Mouse (Mus musculus): ENCODE results near the gene H2al1b.
"Not testable (repeated sequence)": the region's sequence is repeated elsewhere in the genome, so short reads cannot be mapped to it uniquely, and the experiment has no call there.

The H2al1b gene

GRCm38 (mm10) chrX:11302132-11302531, at the start of gene H2al1b:
Gene H2al1b, plus strand, starts transcription at chrX:11302432.
- in situ Hi-C loops (cut with MboI, MseI) = loop anchor here (25.0 kb wide), 1 partner anchor 1160 kb away; no protein-coding TSS in a partner anchor

DNA sequence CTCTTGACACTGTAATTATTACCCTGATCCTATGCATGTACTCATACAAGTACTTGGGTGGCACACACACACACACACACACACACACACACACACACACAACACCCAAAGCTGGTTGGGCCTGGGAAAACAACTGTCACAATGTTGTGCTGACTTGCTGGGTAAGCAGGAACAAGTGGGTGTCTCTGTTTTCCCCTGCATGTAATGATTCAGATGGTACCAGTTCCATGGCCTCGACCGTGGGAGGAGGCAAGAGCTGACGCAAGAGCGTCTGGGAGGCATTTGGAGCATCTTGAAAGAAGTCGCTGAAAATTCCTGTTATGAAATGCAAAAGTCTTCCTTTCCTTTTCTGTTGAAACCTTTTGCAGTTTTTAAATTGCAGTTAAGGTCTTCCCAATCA, 48.2 kb upstream of the H2al1b start:
- in situ Hi-C loops (cut with MboI, MseI) = loop anchor here (10.0 kb wide), 1 partner anchor 1331 kb away; the partner anchor contains the start of gene Atp6ap2

DNA sequence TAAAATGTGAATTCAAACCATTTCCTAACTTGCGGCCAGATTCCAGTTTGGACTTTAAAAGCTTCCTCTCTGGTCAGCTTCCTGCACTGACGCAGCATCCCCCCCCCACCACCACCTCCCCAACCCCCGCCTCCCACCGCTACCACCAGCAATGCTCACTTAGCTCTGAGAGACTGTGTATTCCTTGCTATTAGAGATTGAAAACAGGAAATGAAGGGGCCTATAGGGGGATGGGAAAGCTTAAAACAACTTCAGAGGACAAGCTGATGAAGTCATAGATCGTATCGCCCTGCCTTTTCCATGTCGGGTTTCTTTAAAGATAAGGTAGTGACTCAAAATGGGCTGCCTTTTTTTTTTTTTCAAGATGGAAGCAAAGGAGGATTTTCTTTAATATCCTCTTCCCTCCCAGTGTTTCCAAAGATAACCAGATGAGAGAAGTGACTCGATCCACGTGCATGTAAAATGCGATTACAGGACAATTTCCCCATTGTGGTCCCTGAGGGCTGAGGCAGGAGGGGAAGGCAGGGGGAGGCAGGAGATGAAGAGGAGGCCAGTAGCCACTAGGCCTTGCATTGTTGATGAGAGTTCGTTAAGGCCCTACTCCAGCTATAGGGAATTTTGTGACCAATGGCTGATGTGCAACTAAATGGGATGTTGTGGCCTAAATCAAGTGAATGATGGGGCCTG, 47.6 kb upstream of the H2al1b start:
- in situ Hi-C loops (cut with MboI, MseI) = loop anchor here (10.0 kb wide), 1 partner anchor 1330 kb away; the partner anchor contains the start of gene Atp6ap2

DNA sequence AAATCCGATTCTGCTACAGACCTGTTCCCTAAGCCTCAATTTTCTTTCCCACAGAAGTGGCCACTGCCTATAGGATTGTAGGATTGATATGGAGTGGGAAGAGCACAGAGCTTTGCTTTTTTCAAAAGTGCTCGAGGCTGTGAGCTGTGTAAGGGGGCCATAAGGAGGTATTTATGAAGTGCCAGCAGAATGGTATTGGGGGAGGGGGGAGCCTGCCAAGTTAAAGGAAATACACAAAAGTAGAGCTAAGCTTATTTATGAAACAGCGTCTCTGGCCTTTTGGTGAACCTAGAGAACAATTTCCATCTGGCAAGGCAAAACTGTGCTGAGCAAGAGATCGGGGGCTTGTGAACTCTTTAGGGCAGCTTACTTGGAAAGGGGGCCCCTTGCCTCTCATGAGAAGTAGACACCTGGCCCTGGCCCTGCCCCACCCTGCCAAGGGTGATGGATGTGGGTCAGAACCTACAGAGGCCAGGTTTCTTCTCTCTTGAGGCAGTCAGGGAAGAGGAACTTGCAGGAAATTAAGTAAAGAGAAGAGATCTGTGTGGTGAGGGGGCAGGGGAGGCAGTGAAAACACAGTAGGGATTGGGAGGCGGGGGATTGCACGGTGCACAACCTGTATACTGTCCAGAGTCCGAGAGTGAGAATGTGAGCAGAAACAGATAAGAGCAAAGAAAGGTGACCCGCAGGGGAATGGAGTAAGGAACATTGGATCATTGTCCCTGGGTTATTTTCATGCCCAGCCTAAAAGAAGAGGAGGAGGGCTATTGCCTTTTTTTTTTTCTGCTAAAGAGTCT, 46.5 kb upstream of the H2al1b start:
- in situ Hi-C loops (cut with MboI, MseI) = loop anchor here (10.0 kb wide), 1 partner anchor 1329 kb away; the partner anchor contains the start of gene Atp6ap2

DNA sequence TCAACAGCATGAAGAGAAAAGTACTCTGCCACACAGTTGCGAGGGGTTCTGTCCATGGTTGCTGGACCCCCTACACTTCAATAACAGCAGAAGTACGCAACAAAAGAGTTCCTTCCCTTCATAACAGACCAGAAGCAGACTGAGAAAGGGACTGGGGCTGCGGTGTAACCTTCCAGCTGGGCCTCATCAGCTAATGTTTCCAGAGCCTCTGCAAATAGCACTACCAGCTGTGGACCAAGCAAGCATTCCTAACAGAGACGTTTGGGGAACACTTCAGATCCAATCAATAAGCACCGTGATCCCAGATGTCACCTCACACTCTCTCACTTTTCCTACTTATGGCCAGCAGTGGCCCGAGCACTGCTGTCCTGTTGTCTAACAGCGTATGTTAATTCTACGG, 37.3 kb upstream of the H2al1b start:
- in situ Hi-C loops (cut with MboI, MseI) = loop anchor here (5.0 kb wide), 1 partner anchor 57 kb away; the partner anchor contains the start of genes H2al1h and H2al1i

DNA sequence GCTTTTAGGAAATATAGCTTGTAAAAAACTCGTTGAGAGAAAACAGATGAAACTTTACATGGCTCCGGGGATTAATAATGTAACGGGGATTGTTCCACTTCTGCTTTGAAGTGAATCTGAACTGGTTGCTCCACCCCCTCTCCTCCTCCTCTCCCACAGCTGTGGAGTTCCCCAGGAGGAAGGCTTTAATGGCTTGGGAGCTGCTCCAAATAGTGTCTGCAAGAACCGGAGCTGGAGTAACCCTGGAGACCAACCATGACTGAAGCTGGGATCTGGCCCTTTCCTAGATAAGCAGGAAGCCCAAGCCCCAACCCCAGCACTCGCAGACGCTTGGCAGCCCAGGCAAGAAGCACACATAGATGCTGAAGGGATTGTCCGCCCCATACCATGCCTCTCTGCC, 34.4 kb upstream of the H2al1b start:
- in situ Hi-C loops (cut with MboI, MseI) = loop anchor here (5.0 kb wide), 1 partner anchor 55 kb away; the partner anchor contains the start of genes H2al1h and H2al1i

DNA sequence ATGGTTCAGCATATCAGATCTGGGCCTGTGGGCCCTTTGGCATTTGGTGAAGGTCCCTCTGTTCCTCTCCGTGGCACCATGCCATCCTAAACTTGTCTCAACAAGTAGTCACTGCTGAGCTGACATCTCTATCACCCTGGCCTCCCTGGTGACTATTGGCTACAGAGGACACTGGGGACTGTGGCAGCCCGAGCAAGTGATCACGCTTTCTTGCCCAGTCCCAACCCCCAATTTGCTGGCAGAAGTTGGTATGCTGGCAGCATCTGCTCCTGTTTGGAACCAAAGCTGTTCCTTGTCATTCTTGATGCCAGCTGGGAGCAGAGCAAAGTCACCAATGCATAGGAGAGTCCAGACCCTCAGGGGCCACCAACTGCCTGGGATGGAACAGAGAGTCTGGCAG, 33.2 kb upstream of the H2al1b start:
- in situ Hi-C loops (cut with MboI, MseI) = loop anchor here (5.0 kb wide), 1 partner anchor 53 kb away; the partner anchor contains the start of genes H2al1h and H2al1i

- in situ Hi-C loops (cut with MboI, MseI) = no loop called here
These were observed 29.0 kb upstream of the H2al1b start for GRCm38 (mm10) chrX:11273190-11273589.

DNA sequence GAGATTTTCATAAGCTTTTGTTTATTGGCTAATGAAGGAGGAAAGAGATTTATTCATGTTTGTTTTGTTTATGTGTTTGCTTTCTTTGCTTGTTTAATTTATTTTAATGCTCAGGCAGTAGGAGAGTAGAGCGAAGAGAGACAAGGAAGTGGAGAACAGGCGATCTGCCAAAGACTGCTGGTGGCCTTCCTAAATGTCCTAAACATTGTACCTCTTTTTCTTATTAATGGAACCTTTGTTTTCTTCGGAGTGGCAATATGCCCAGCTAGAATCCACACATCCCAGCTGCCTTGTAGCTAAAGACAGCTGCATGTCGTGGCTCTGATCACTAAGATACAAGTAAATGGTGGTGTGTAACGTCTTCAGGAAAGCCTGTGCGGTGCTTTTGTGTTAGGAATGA, 25.1 kb upstream of the H2al1b start:
- in situ Hi-C loops (cut with MboI, MseI) = no loop called here

DNA sequence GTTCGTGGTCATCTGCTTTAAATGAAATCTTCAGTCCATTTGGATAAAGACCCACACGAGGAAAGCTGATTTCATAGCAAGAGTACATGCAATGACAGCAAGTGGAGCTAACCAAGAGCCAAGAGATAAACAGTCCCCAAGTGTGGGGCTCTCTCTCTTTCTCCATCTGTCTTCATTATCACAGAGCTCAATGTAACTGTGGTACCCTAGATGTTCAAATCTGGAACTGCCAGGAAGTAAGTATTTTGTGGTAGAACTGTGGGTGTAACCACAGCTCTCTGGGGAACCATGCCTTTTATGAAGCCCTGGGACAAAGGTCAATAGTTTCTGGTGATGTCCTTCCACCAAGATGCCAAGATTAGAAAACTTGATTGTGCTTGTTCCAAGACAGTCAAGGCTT, 21.5 kb upstream of the H2al1b start:
- in situ Hi-C loops (cut with MboI, MseI) = no loop called here

DNA sequence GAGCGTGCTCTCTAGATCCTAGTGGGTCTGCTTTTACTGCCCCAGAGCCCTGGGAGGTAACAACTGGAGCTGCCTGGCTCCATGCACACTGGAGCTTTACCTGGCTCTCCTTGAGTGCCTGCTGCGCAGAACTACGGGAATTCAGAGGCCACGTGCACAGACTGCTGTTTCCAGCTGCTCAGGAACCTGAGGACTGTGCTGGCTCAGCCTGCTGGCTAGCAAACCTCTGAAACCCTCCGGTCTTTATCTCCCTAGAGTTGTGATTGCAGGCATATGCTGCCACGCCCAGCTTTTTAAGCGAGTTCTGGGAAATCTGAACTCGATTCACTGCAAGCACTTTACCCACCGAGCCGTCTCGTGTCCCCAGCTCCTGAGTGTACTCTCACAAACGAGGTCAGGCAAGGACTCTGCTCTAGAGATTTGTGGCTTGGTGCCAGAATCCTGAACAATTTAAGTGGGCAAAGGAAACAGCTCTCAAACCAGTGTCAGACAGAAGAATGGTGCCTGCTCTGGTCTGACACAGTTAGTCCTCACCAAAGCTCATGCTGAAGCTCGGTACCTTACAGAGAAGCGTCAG, 13.8 kb upstream of the H2al1b start:
- in situ Hi-C loops (cut with MboI, MseI) = no loop called here

- in situ Hi-C loops (cut with MboI, MseI) = no loop called here
These were observed 13.0 kb upstream of the H2al1b start for GRCm38 (mm10) chrX:11289244-11289643.

DNA sequence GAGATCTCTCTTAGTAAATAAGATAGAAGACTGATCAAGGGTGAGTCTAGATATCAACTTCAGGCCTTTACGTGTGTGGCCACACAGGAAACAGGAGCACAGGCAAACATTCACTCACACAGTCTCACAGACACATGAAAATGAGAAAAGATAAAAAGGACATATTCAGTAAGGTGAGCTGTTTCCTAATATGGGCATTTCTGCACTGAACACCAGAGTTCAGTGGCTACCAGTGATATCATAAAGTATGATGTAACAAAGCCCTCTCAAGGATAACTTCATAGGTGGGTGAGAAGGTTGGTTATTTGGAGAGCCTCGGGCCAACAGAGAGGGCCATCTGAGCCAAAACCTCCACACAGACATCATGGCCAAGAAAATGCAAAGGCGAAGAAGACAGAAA, 3.3 kb upstream of the H2al1b start, which contains the start of gene H2al1a:
Gene H2al1a (plus strand): TSS at position 301 of the 400 bp plus-strand sequence.
- in situ Hi-C loops (cut with MboI, MseI) = not testable (repeated sequence)

GRCm38 (mm10) chrX:11305355-11305754, 3.1 kb downstream of the H2al1b start, which contains the start of gene H2al1c:
Gene H2al1c, plus strand, starts transcription at chrX:11305655.
- in situ Hi-C loops (cut with MboI, MseI) = loop anchor here (25.0 kb wide), 1 partner anchor 1157 kb away; no protein-coding TSS in a partner anchor

- in situ Hi-C loops (cut with MboI, MseI) = loop anchor here (25.0 kb wide), 1 partner anchor 1154 kb away; no protein-coding TSS in a partner anchor
These were observed 6.3 kb downstream of the H2al1b start, which contains the start of gene H2al1d for GRCm38 (mm10) chrX:11308524-11308923. Gene H2al1d, plus strand, starts transcription at chrX:11308824.

GRCm38 (mm10) chrX:11311634-11312033, 9.4 kb downstream of the H2al1b start, which contains the start of gene H2al1e:
Gene H2al1e, plus strand, starts transcription at chrX:11311934.
- in situ Hi-C loops (cut with MboI, MseI) = loop anchor here (25.0 kb wide), 1 partner anchor 1151 kb away; no protein-coding TSS in a partner anchor

DNA sequence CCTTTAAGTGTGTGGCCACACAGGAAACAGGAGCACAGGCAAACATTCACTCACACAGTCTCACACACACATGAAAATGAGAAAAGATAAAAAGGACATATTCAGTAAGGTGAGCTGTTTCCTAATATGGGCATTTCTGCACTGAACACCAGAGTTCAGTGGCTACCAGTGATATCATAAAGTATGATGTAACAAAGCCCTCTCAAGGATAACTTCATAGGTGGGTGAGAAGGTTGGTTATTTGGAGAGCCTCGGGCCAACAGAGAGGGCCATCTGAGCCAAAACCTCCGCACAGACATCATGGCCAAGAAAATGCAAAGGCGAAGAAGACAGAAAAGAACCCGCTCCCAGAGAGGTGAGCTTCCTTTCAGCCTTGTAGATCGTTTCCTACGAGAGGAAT, 12.6 kb downstream of the H2al1b start, which contains the start of gene H2al1f:
Gene H2al1f (plus strand): TSS at position 301 of the 400 bp plus-strand sequence.
- in situ Hi-C loops (cut with MboI, MseI) = loop anchor here (25.0 kb wide), 1 partner anchor 1147 kb away; no protein-coding TSS in a partner anchor

GRCm38 (mm10) chrX:11317956-11318355, 15.7 kb downstream of the H2al1b start, which contains the start of gene H2al1g:
Gene H2al1g, plus strand, starts transcription at chrX:11318256.
- in situ Hi-C loops (cut with MboI, MseI) = loop anchor here (25.0 kb wide), 1 partner anchor 1144 kb away; no protein-coding TSS in a partner anchor

DNA sequence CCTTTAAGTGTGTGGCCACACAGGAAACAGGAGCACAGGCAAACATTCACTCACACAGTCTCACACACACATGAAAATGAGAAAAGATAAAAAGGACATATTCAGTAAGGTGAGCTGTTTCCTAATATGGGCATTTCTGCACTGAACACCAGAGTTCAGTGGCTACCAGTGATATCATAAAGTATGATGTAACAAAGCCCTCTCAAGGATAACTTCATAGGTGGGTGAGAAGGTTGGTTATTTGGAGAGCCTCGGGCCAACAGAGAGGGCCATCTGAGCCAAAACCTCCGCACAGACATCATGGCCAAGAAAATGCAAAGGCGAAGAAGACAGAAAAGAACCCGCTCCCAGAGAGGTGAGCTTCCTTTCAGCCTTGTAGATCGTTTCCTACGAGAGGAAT, 19.0 kb downstream of the H2al1b start, which contains the start of gene H2al1h:
Gene H2al1h (plus strand): TSS at position 301 of the 400 bp plus-strand sequence.
- in situ Hi-C loops (cut with MboI, MseI) = loop anchor here (5.0 to 25.0 kb wide), 2 partner anchors 54 to 1141 kb away; no protein-coding TSS in a partner anchor

DNA sequence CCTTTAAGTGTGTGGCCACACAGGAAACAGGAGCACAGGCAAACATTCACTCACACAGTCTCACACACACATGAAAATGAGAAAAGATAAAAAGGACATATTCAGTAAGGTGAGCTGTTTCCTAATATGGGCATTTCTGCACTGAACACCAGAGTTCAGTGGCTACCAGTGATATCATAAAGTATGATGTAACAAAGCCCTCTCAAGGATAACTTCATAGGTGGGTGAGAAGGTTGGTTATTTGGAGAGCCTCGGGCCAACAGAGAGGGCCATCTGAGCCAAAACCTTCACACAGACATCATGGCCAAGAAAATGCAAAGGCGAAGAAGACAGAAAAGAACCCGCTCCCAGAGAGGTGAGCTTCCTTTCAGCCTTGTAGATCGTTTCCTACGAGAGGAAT, 22.1 kb downstream of the H2al1b start, which contains the start of gene H2al1i:
Gene H2al1i (plus strand): TSS at position 301 of the 400 bp plus-strand sequence.
- in situ Hi-C loops (cut with MboI, MseI) = loop anchor here (5.0 to 25.0 kb wide), 2 partner anchors 57 to 1138 kb away; no protein-coding TSS in a partner anchor

DNA sequence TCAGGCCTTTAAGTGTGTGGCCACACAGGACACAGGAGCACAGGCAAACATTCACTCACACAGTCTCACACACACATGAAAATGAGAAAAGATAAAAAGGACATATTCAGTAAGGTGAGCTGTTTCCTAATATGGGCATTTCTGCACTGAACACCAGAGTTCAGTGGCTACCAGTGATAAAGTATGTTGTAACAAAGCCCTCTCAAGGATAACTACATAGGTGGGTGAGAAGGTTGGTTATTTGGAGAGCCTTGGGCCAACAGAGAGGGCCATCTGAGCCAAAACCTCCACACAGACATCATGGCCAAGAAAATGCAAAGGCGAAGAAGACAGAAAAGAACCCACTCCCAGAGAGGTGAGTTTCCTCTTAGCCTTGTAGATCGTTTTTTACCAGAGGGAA, 25.3 kb downstream of the H2al1b start, which contains the start of gene H2al1j:
Gene H2al1j (plus strand): TSS at position 301 of the 400 bp plus-strand sequence.
- in situ Hi-C loops (cut with MboI, MseI) = not testable (repeated sequence)
